Mouse (Mus musculus): ENCODE data around the gene Olfr987. TPM values are rescaled to one million over a fixed set of nuclear protein-coding genes. Genes with fewer than 3 reads are reported as not detected.

Olfr987 gene
- total RNA-seq (2023), result not detected

GRCm38 (mm10) chr2:85339215-85339614 is at the start of gene Olfr987:
Olfr987 (minus strand) TSS chr2:85339315.

GRCm38 (mm10) chr2:85363127-85363526 is 24.0 kb upstream of the Olfr987 start, which contains the start of gene Olfr988:
Olfr988 (minus strand) TSS chr2:85363227.

Other genes starting within 250 kb of the Olfr987 start
- not detected for gene Aplnr, start 203.1 kb downstream of the Olfr987 start, total RNA-seq (2023)
- gene Lrrc55, start 142.1 kb downstream of the Olfr987 start, total RNA-seq (2023), result not detected
- gene Olfr988, start 23.9 kb upstream of the Olfr987 start, total RNA-seq (2023), result not detected
- gene Olfr992, start 70.2 kb upstream of the Olfr987 start, total RNA-seq (2023), result not detected
- not detected for gene Olfr993, start 75.6 kb upstream of the Olfr987 start, total RNA-seq (2023)
- not detected for gene Olfr994, start 97.1 kb upstream of the Olfr987 start, total RNA-seq (2023)
- not detected for gene Olfr995, start 104.3 kb upstream of the Olfr987 start, total RNA-seq (2023)
- gene 4833423E24Rik, start 179.7 kb upstream of the Olfr987 start, total RNA-seq (2023), result not detected
- gene Olfr996, start 239.9 kb upstream of the Olfr987 start, total RNA-seq (2023), result not detected
- gene Olfr998, start 249.6 kb upstream of the Olfr987 start, total RNA-seq (2023), result not detected

Data from B cell, adult 67 days (primary cell).